Mouse (Mus musculus): Measurements from ENCODE around the gene Kri1. TPM values are rescaled to one million over a fixed set of nuclear protein-coding genes. Genes with fewer than 3 reads are reported as not detected.

Kri1 gene
- polyA plus RNA-seq, 1 experiment from 2014 or later: 16.3 TPM

GRCm38 (mm10) chr9:21246342-21246741, 41.4 kb downstream of the Kri1 start:
- ATAC-seq (ENCODE audit: low FRiP score): no peak
- 44% methylated on average over 1 of the region's 1 CpGs for WGBS

GRCm38 (mm10) chr9:21245113-21245487, 42.7 kb downstream of the Kri1 start:
- Histone ChIP-seq H3K4me2 (peak overlapping the region; percentile 76), H3K36me3 (no peaks in the 10 kb centered on the region), H3K27me3 (peaks cover 85% of the 10 kb centered on the region), H3K4me3 (peak overlapping the region; percentile 45), H3K9me3 (no peaks in the 10 kb centered on the region), H3K4me1 (replicated peaks) (peaks cover 36% of the 10 kb centered on the region), H3K9ac (peak overlapping the region; percentile 73), H3K27ac (peak overlapping the region; percentile 78)
- 1% methylated on average over 16 of the region's 16 CpGs for WGBS
- no peak for ATAC-seq (ENCODE audit: low FRiP score)

More at GRCm38 (mm10) chr9:21246342-21246741, 41.4 kb downstream of the Kri1 start:
- H3K9ac ChIP-seq: no peak overlapping the region
- H3K27me3 ChIP-seq: peaks cover 97% of the 10 kb centered on the region
- peaks cover 36% of the 10 kb centered on the region for H3K4me1 ChIP-seq (replicated peaks)
- no peaks in the 10 kb centered on the region for H3K9me3 ChIP-seq
- no peak overlapping the region for H3K4me2 ChIP-seq
- no peak overlapping the region for H3K27ac ChIP-seq
- H3K4me3 ChIP-seq: no peak overlapping the region
- H3K36me3 ChIP-seq: no peaks in the 10 kb centered on the region

DNA sequence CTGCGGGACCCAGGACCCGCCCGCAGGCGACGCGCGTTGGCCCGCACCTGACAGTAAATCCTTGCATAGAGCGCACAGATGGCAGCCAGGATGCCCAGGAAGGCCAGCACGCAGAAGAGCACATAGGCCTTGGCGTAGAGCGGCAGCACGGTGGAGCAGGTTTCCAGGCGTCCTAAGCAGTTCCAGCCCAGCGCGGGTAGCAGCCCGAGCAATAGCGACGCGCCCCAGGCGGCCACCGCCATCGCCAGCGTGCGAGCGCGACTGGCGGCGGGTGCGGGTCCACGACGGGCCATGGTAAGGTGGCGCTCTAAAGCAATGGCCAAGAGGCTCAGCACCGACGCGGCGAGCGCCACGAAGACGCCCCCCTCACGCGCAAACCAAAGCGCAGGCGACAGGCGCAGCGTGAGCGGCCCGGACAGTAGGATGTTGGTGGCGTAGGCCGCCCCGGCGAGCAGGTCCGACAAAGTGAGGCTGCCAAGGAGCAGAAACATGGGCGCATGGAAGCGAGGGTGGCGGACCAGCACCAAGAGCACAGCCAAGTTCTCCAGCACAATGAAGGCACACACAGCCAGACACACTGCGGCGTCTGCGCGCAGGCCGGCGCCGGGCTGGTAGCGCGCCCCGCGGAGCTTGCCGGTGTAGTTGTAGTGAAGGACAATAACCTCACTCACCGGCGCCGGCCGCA, 43.2 kb downstream of the Kri1 start:
- no peaks in the 10 kb centered on the region for H3K9me3 ChIP-seq

DNA sequence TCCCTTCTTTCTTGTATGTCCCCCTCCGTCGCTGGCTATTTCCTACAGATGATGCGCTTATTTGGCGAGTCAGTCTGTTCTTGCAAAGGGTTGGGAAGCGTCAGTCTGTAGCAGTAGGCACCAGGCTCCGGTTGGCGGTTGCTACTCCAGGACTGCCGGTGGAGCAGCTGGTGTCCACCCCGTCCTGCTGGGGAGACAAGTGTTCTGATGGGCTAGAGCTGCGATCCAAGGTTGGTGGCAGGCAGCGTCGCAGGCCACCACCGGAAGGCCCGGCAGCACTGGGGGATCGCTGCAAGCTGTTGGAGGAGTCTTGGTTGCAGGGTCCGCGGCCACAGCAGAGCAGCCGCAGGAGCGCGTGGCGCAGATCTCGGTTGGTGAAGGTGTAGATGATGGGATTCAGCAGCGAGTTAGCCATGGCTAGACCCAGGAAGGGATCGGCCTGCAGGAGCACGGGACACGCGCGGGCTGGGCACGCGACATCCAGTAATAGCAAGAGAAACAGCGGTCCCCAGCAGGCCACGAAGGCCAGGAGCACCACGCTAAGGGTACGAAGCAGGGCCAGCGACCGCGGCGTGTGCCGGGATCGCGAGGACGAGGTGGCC, 43.8 kb downstream of the Kri1 start:
- peak; percentile 7; the same call in 1 of the 2 replicates for ATAC-seq (ENCODE audit: low FRiP score)
- Histone ChIP-seq H3K4me2 (peak overlapping the region; percentile 76), H3K27me3 (peaks cover 73% of the 10 kb centered on the region), H3K9me3 (no peaks in the 10 kb centered on the region), H3K27ac (peak overlapping the region; percentile 78), H3K36me3 (no peaks in the 10 kb centered on the region), H3K4me3 (peak overlapping the region; percentile 45), H3K4me1 (replicated peaks) (peaks cover 37% of the 10 kb centered on the region), H3K9ac (peak overlapping the region; percentile 73)
- 4% methylated on average over 42 of the region's 42 CpGs for WGBS

More for the DNA sequence above, 43.2 kb downstream of the Kri1 start:
- Histone ChIP-seq H3K27ac (peak overlapping the region; percentile 78), H3K36me3 (no peaks in the 10 kb centered on the region), H3K27me3 (peaks cover 79% of the 10 kb centered on the region), H3K4me1 (replicated peaks) (peaks cover 32% of the 10 kb centered on the region), H3K4me2 (peak overlapping the region; percentile 76), H3K9ac (peak overlapping the region; percentile 73), H3K4me3 (peak overlapping the region; percentile 45)
- under 1% methylated on average over 72 of the region's 72 CpGs for WGBS
- ATAC-seq (ENCODE audit: low FRiP score): peak; percentile 62

DNA sequence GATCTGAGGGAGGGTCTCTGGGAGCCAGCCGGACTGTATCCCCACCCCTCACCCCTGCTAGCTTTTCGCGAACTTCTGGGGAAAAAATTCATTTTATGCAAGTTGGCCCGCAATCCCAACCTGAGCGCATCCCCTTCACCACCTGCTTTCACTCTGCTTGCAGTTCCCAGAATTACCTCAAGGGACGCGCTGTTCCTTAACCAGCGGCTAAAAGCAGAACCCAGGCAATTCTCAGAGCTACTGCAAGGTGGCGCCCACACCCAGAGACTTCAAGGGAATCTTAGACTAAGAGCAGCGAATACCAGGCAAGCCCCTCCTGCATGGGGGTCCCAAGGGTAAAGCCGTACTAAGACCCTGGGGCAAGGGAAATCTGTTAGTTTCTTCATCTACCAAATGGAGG, 46.4 kb downstream of the Kri1 start:
- no peaks in the 10 kb centered on the region for H3K9me3 ChIP-seq
- H3K27ac ChIP-seq: no peak overlapping the region
- peaks cover 48% of the 10 kb centered on the region for H3K4me1 ChIP-seq (replicated peaks)
- H3K4me3 ChIP-seq: no peak overlapping the region
- H3K9ac ChIP-seq: no peak overlapping the region
- no peak overlapping the region for H3K4me2 ChIP-seq
- ATAC-seq (ENCODE audit: low FRiP score): no peak
- peaks cover 48% of the 10 kb centered on the region for H3K27me3 ChIP-seq
- H3K36me3 ChIP-seq: no peaks in the 10 kb centered on the region
- 4% methylated on average over 11 of the region's 11 CpGs for WGBS

DNA sequence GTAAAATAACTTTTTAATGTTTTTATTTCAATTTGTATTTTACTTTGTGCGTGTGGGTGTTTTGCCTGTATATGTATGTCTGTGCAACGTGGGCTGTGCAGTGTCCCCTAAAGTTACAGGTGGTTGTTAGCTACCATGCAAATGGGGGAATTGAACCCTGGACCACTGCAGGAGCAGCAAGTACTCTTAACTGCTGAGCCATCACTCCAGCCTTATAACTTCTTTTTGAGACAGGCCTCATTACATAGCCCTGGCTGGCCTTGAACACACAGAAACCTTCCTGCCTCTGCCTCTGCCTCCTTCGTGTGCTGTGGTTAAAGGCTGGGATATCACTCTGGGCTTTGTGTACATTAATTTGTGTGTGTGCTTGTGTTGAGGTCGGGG, 48.3 kb downstream of the Kri1 start:
- H3K27me3 ChIP-seq: peaks cover 29% of the 10 kb centered on the region
- H3K9ac ChIP-seq: peak overlapping the region; percentile 98

GRCm38 (mm10) chr9:21238733-21239464, 48.9 kb downstream of the Kri1 start, which contains the start of gene Keap1:
Gene Keap1 (minus strand): TSS chr9:21239361.
- peaks cover 44% of the 10 kb centered on the region for H3K4me1 ChIP-seq (replicated peaks)
- H3K9me3 ChIP-seq: no peaks in the 10 kb centered on the region
- peak within 1 kb of the TSS; percentile 98 for H3K9ac ChIP-seq
- H3K4me2 ChIP-seq: peak within 1 kb of the TSS; percentile 65
- peak within 1 kb of the TSS; percentile 77 for H3K4me3 ChIP-seq
- WGBS: under 1% methylated on average over 84 of the region's 90 CpGs
- H3K27me3 ChIP-seq: peaks cover 23% of the 10 kb centered on the region
- peak within 1 kb of the TSS; percentile 95 for H3K27ac ChIP-seq
- peaks cover 12% of the 10 kb centered on the region for H3K36me3 ChIP-seq
- ATAC-seq (ENCODE audit: low FRiP score): peak; percentile 86

More for the DNA sequence above, 48.3 kb downstream of the Kri1 start:
- 40% methylated on average over 4 of the region's 4 CpGs for WGBS
- Histone ChIP-seq H3K36me3 (peaks cover 11% of the 10 kb centered on the region), H3K4me3 (peak overlapping the region; percentile 77), H3K4me1 (replicated peaks) (peaks cover 50% of the 10 kb centered on the region), H3K9me3 (no peaks in the 10 kb centered on the region), H3K27ac (no peak overlapping the region; the same call in 1 of the 2 replicates), H3K4me2 (peak overlapping the region; percentile 65)
- no peak for ATAC-seq (ENCODE audit: low FRiP score)

DNA sequence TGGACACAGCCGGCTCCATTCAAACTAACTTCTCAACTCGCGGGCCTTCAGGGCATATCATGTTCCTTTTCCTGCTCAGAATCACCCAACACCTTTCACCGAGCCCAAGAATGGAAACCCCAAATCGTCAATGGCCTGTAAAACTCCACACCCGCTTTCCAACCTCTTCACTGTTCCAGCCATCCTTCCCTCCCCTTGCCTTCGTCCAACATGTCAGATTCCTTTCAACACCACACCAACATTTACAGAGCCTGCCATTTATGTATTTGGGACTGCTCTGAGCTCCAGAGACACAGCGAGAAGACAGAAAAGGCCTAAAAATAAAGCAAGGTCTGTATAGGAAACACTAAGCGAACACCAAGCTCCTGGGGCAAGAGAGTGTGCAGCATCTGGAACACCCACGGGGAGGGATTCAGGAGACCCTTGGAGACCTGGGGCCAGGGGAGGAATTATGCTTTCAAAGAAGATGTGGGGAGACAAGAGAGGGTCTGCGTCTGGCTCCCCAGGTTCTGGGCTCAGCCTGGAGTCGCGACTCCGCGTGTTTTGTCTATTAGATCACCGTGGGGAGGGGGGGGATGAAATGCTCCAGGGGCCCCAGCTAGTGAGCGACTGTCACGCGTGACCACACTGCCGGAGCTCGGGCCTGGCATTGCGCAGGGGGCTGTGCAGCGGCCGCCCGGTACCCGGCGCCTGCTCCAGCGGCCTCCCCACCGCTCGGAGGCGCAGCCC, 49.6 kb downstream of the Kri1 start:
- peak overlapping the region; percentile 98 for H3K9ac ChIP-seq
- peak overlapping the region; percentile 95 for H3K27ac ChIP-seq
- H3K27me3 ChIP-seq: peaks cover 16% of the 10 kb centered on the region
- H3K4me2 ChIP-seq: peak overlapping the region; percentile 65
- peaks cover 20% of the 10 kb centered on the region for H3K36me3 ChIP-seq
- H3K4me3 ChIP-seq: peak overlapping the region; percentile 77
- WGBS: 2% methylated on average over 31 of the region's 31 CpGs
- no peak for ATAC-seq (ENCODE audit: low FRiP score)
- peaks cover 38% of the 10 kb centered on the region for H3K4me1 ChIP-seq (replicated peaks)
- H3K9me3 ChIP-seq: no peaks in the 10 kb centered on the region

- peak overlapping the region; percentile 98 for H3K9ac ChIP-seq
- peaks cover 9% of the 10 kb centered on the region for H3K27me3 ChIP-seq
- peak overlapping the region; percentile 77 for H3K4me3 ChIP-seq
- WGBS: 19% methylated on average over 19 of the region's 19 CpGs
- H3K9me3 ChIP-seq: no peaks in the 10 kb centered on the region
- peak overlapping the region; percentile 65 for H3K4me2 ChIP-seq
- peaks cover 26% of the 10 kb centered on the region for H3K36me3 ChIP-seq
- H3K27ac ChIP-seq: peak overlapping the region; percentile 95
- peaks cover 38% of the 10 kb centered on the region for H3K4me1 ChIP-seq (replicated peaks)
- peak; percentile 44 for ATAC-seq (ENCODE audit: low FRiP score)
These were observed 50.3 kb downstream of the Kri1 start for GRCm38 (mm10) chr9:21237368-21238003.

- Histone ChIP-seq H3K9me3 (no peaks in the 10 kb centered on the region), H3K4me2 (peak overlapping the region; percentile 65), H3K4me3 (peak overlapping the region; percentile 77), H3K27me3 (peaks cover 4% of the 10 kb centered on the region), H3K4me1 (replicated peaks) (peaks cover 38% of the 10 kb centered on the region), H3K36me3 (peaks cover 30% of the 10 kb centered on the region), H3K27ac (peak overlapping the region; percentile 95), H3K9ac (peak overlapping the region; percentile 98)
- 0 out of 2 replicates have a peak, but pooled peaks have one; percentile 0 for ATAC-seq (ENCODE audit: low FRiP score)
- WGBS: 80% methylated on average over 25 of the region's 25 CpGs
These were observed 50.8 kb downstream of the Kri1 start for GRCm38 (mm10) chr9:21236991-21237367.

DNA sequence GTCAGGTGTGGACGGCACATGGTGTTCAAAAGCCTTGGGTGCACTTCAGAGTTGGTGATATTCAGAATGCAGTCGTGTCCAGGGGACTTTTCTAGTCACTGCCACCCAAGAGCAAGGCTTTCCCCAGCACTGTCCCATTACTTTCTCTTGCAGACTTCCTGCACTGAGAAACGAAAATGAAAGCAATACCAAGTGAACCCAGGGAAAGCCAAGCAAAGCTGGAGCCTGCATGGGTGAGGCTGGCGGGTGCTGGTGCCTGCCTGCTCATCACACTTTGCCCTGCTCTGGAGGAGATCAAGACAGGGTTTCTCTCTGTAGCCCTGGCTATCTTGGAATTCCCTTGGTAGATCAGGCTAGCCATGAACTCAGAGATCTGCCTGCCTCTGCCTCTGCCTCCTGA, 52.4 kb downstream of the Kri1 start:
- H3K4me3 ChIP-seq: no peak overlapping the region
- 83% methylated on average over 4 of the region's 4 CpGs for WGBS
- no peak for ATAC-seq (ENCODE audit: low FRiP score)
- no peak overlapping the region for H3K4me2 ChIP-seq
- H3K9me3 ChIP-seq: no peaks in the 10 kb centered on the region
- H3K9ac ChIP-seq: 0 out of 2 replicates have a peak overlapping the region, but pooled peaks have one; percentile 19
- no peaks in the 10 kb centered on the region for H3K27me3 ChIP-seq
- no peak overlapping the region for H3K27ac ChIP-seq
- H3K36me3 ChIP-seq: peaks cover 45% of the 10 kb centered on the region
- H3K4me1 ChIP-seq (replicated peaks): peaks cover 38% of the 10 kb centered on the region

All from hindbrain, embryonic 13.5 days (tissue).